Mouse (Mus musculus) lung, adult 10 weeks (tissue): ENCODE measurements around the gene Mageb3. TPM values are rescaled to one million over a fixed set of nuclear protein-coding genes. Genes with fewer than 3 reads are reported as not detected.

Experiments
- polyA plus RNA-seq: library from polyadenylated mRNA; stranded (reverse); fragments of 350-450 nt; fragmentation: Illumina TruSeq; extraction: RNeasy Lipid Tissue Mini Kit (QIAGEN cat#74804); gene quantifications from one replicate; pipeline ENCODE4 v1.2.3, GENCODE M21; 2014; ENCODE audit warnings: low read depth, low replicate concordance; ENCODE audit not compliant: insufficient read depth

Gene Mageb3
- polyA plus RNA-seq, result not detected

DNA sequence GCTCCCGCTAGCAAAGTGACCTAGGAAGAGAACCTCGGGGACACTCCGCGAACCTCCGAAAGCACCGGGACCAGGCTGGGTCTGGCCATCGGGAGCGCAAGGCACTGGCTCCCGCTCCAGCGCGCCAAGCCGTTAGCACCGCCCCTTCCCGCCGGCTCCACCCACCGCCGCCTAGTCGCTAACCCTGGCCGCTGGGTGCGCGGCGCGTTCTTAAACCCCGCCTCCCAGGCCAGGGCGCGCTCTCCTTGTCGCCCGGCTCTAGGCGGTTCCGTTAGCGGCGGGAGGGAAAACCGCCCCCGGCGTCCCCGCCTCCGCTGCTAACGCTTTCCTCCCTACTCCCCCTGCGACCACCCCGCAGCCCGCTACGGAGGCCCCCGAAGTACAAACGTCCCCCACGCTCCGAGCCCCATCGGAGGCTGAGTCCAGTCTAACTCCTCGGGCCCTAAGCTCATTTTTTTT, at the start of gene Mageb3, which contains the start of gene Ctdspl2:
Gene Mageb3 (minus strand): TSS at position 328 of the 459 bp plus-strand sequence.
Gene Ctdspl2 (plus strand): TSS at position 237 of the 459 bp plus-strand sequence.

Other genes with a start within 250 kb of the Mageb3 start
- gene Frmd5, start 149.0 kb downstream of the Mageb3 start, polyA plus RNA-seq, result 4.5 TPM
- gene Casc4, start 89.1 kb downstream of the Mageb3 start, polyA plus RNA-seq, result 21.0 TPM
- gene Ctdspl2, start 91 bp downstream of the Mageb3 start, polyA plus RNA-seq, result 5.8 TPM
- gene Eif3j1, start 72.5 kb upstream of the Mageb3 start, polyA plus RNA-seq, result 14.9 TPM
- gene Spg11, start 162.3 kb upstream of the Mageb3 start, polyA plus RNA-seq, result 3.9 TPM
- gene B2m, start 191.6 kb upstream of the Mageb3 start, polyA plus RNA-seq, result 2,063 TPM
- 0.13 TPM for gene Trim69, start 204.6 kb upstream of the Mageb3 start, polyA plus RNA-seq
- gene Patl2, start 230.1 kb upstream of the Mageb3 start, polyA plus RNA-seq, result not detected
- not detected for gene Terb2, start 230.2 kb upstream of the Mageb3 start, polyA plus RNA-seq